Mouse (Mus musculus): Measurements from ENCODE around the gene Cyp2d10.

The Cyp2d10 gene

DNA sequence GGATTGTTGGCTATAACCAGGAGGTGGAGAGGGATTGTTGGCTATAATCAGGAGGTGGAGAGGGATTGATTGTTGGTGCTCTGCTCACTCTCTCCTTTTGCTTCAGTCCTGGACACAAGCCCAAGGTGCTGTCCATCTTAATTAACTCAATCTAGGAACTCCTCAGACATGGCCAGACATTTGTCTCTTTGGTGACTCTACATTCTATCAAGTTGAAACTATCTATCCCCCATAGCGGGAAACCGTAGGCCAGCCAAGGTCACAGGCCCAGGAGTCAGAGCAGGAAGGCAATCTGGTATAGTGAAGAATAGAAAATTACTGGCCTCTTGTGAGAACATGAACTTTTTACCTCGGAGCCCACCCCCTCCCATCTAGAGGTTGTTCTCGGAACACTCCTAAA, 44.8 kb downstream of the Cyp2d10 start:
- peak; percentile 31 to 59 for DNase-seq (ENCODE audit: inconsistent age in 2 of 2, low spot score in 1 of 2)

DNA sequence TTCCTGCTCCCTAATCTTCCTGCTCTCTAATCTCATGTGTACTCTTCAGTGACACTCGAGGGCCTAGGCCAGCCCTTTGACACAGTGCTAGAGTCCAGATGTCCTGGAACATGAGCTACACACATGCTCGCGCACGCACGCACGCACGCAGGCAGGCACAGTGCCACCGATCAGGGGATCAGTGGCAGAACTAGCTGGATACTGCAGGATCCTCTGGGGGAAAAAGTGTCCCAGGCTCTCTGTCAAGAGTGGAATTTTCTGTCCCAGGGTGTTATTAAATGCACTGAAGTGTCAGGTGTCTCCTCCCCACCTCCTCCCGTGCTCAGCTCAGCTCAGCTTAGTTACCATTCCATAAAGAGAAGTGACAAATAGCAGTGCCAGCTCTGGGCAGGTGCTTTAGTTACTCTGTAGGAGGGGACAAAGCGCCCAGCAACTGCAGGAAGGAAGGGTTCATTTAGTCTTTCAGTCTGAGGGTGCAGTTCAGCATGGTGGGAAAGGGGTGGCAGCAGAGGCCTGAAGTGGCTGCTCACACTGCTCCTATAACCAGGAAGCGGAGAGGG, 45.5 kb downstream of the Cyp2d10 start:
- DNase-seq (ENCODE audit: inconsistent age in 2 of 2, low spot score in 1 of 2) = peak; percentile 15 to 52

DNA sequence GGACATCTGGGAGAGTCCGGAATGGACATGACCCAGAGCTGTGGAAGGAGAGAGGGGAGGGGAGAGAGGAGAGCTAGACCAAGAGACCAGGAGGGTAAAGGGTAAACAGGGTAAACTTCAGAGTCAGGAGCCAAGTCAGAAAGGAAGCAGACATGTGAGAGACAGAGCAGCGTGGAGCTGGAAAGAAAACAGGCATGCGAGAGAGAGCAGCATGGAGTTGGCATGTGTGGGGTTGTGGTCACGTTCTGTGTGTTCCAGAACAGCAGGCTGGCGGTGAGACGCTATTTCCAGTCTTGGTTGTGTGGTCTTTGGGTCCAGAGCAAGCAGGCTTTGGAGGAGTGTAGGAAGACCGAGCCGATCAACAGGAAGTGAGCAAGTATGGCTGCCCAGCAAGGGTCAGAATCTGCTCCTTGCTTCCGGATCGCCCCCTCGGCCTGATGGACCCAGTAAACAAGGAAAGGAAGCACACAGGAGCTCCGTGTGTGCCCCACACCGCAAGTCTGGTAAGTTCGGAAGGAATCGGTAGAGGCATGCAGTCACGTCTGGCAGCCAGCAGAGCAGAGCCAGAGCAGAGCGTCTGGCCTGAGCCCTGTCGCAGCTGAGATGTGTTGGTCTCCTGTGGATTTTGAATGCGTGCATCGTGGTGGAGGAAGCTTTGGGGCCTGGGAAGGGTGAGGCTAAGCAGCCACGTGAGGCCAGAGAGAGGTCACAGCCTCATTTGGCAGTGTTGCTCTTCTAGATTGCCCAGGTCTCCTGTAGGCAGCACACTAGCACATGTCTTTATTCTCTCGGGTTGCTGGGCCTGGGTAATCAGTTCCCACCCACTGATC, 48.3 kb downstream of the Cyp2d10 start:
- no peak for DNase-seq (ENCODE audit: inconsistent age in 2 of 2, low spot score in 1 of 2)

DNA sequence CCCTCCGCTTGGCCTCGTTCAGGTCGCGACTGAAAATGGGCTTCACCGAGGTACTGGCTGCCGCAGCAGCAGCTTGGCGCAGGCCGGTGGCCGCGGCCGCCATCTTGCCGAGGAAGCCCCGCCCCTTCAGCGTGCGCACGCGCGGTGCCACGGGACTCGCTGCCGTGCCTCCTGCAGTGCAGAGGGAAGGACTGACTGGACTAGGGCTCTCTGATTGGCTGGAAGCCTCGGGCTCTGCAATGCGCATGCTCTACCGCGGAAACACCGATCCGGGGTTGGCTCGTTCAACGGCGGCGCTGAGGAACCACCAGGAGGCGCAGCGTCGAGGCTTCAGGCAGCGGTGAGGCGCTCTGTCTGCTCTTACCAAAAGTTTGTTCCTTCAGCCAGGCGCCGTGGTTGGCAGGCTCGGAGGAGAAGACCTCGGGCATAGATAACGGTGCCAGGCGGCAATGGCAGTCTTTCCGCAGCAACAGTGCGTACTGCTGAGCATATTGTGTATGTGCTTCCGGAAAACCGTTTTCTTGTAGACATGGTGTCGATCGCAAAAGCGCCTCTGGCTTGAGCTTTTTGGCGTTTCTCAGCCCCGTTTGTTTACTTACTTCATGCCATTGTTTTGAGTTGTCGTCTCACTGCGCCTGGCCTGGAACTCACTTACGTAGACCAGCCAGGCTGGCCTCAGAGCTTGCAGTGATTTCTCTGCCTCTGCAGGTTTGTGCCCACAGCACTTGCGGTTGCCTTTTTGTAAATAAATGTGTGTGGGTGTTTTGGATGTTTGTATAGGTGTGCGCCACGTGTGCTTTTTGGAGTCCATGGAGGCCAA, 52.7 kb downstream of the Cyp2d10 start, which contains the start of gene Ndufa6:
Gene Ndufa6 (minus strand): TSS at position 197 of the 820 bp plus-strand sequence.
- peak; percentile 98 for DNase-seq (ENCODE audit: inconsistent age in 2 of 2, low spot score in 1 of 2)

DNA sequence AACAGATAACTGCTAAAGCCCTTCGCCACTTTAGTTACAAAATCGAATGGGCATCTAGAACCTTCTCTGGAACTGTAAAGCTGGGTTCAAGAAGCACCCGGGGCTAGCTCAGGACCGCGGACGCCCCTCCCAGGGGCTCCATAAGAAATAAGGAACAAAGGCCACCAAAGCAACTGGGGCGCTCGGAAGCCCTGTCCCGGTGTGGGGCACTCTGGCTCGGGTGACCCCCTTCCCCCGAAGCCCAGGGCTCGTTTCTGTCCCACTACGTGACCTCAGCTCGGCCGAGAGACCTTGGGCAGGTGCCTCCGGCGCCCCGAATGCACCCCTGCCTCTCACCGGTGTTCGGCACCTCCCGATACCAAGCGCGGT, 53.3 kb downstream of the Cyp2d10 start:
- no peak for DNase-seq (ENCODE audit: inconsistent age in 2 of 2, low spot score in 1 of 2)

DNA sequence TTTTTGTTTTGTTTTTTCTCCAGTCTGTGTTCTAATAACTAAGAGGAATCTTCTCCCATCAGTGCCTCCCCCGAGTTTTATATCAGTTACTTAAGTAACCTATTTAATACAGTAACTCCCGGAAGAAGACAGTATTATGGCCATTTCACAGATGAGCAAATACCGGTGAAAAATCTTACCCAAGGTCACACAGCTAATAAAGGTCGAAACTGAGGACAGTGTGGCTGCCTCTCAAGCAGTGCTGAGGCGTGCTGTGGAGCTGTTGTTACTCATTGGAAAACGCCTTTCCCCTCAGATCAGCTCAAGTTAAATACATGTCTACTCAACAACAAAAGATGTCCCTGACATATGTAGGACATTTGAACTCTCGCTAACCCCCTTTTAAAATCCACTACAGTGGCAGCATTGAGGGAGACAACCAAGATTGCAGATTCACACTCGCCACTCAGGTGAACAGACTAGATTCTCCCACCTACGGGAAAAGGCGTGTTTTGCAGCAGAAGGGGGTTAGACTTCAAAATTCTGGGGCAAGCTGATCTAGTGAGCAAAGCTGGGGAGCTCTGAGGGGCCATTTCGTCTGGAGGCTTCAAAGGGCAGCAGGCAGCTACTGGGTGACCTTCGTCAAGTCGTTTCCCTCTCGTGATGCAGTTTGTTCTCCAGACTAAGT, 53.8 kb downstream of the Cyp2d10 start:
- peak in 1 of 2 experiments; percentile 85 for DNase-seq (ENCODE audit: inconsistent age in 2 of 2, low spot score in 1 of 2)
